Mouse (Mus musculus): Measurements from ENCODE around the gene Krtap15. TPM values are rescaled to one million over a fixed set of nuclear protein-coding genes. Genes with fewer than 3 reads are reported as not detected.

The Krtap15 gene
- polyA plus RNA-seq, 1 experiment from 2014 or later: not detected

DNA sequence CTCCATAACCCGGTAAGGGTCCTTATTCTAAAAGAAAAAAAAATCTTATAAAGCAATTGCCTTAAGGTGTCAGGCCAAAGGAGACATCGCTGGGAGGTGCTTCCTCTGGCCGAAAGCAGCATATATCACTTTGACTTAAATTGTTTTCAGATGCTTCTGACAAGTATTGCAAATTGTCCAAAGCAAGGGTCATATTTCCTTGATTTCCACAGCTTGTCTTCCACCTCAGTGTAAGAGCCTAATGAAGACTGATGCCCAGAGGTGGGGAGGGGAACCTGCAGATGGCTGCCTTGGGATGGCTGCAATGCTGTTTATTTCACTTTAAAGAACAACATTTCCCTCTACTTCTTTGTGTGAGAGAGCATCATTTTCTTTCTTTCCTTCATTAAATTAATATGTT, 7.0 kb downstream of the Krtap15 start:
- Histone ChIP-seq H3K4me1 (ENCODE audit: insufficient read depth) (no peaks in the 10 kb centered on the region), H3K9ac (no peak overlapping the region), H3K9me3 (ENCODE audit: low read depth, low read length) (no peaks in the 10 kb centered on the region), H3K4me2 (no peak overlapping the region), H3K27me3 (ENCODE audit: insufficient read depth, low read length) (no peaks in the 10 kb centered on the region), H3K27ac (ENCODE audit: low read depth) (no peak overlapping the region), H3K36me3 (ENCODE audit: insufficient read depth) (no peaks in the 10 kb centered on the region), H3K4me3 (ENCODE audit: low read depth, low read length) (no peak overlapping the region)
- WGBS: 67% methylated on average over 3 of the region's 3 CpGs
- ATAC-seq (ENCODE audit: insufficient read depth) (no peak), DNase-seq (no peak)
- no peak for TF ChIP-seq CTCF (IDR thresholded peaks at IDR 0.05; ENCODE audit: low read depth)

DNA sequence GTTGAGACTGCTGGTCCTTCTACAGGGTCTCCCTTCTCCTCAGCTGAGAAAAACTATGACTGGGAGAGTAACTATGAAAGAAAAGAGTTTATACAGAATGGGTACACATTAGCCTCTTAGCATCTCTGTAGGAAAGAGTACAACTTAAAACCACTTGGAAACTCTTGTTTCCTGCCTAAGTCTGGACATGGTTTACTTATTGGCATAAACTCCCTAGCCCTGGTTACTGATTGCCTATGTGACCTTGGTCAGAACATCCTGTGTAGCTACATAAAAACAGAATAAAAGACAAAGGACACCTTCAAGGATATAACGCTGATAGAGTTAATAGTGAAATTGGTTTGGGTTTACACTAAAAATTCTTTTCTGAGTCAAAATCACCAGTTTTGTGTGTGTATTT, 27.3 kb downstream of the Krtap15 start:
- Histone ChIP-seq H3K9ac (no peak overlapping the region), H3K36me3 (ENCODE audit: insufficient read depth) (no peaks in the 10 kb centered on the region), H3K4me1 (ENCODE audit: insufficient read depth) (no peaks in the 10 kb centered on the region), H3K4me2 (no peak overlapping the region), H3K27me3 (ENCODE audit: insufficient read depth, low read length) (no peaks in the 10 kb centered on the region), H3K9me3 (ENCODE audit: low read depth, low read length) (no peaks in the 10 kb centered on the region), H3K4me3 (ENCODE audit: low read depth, low read length) (no peak overlapping the region), H3K27ac (ENCODE audit: low read depth) (no peak overlapping the region)
- no peak for TF ChIP-seq CTCF (IDR thresholded peaks at IDR 0.05; ENCODE audit: low read depth)
- ATAC-seq (ENCODE audit: insufficient read depth) (no peak), DNase-seq (no peak)
- 85% methylated on average over 1 of the region's 1 CpGs for WGBS

DNA sequence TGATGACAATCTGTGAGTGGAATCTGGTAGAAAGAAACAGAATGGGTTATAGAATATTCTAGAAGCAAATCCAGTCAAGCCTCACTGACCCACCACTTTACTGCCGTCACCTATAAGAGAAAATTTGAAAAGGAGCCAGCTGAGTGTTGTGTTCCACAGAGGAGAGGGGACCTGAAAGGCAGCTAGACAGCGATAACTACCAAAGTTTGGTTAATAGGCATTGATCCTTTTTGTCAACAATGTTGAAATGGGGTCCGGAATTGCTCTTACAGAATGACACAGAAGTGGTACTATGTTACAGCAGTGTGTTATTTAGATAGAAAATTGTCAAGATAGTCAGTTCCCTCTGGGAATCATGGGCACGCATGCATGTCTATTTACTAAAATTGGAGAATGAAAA, 28.5 kb downstream of the Krtap15 start:
- DNase-seq: no peak
- Histone ChIP-seq H3K4me1 (ENCODE audit: insufficient read depth) (no peaks in the 10 kb centered on the region), H3K9me3 (ENCODE audit: low read depth, low read length) (no peaks in the 10 kb centered on the region), H3K27ac (ENCODE audit: low read depth) (no peak overlapping the region), H3K4me3 (ENCODE audit: low read depth, low read length) (no peak overlapping the region), H3K36me3 (ENCODE audit: insufficient read depth) (no peaks in the 10 kb centered on the region), H3K9ac (no peak overlapping the region), H3K4me2 (no peak overlapping the region), H3K27me3 (ENCODE audit: insufficient read depth, low read length) (no peaks in the 10 kb centered on the region)
- TF ChIP-seq CTCF (IDR thresholded peaks at IDR 0.05; ENCODE audit: low read depth): no peak
- ATAC-seq (ENCODE audit: insufficient read depth): no peak
- 77% methylated on average over 4 of the region's 4 CpGs for WGBS

DNA sequence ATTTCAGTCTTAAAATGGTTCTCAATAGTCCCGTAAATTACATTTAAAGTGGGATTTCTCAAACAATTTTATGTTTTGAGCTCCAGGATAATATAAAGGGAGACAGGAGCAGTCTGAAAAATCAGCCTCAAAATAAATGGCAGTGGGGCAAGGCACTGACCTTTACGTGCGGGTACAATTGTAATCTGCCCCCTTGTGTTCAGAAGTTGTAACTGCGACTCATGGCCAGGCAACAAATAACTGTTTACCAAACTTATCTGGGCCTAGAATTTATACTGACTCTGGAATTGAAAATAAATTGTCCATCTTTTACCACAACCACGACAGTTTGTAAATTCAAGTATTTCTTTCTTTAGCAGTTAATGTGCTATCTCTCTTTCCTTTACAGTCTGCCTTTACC, 31.4 kb downstream of the Krtap15 start:
- no peaks in the 10 kb centered on the region for H3K9me3 ChIP-seq (ENCODE audit: low read depth, low read length)
- no peaks in the 10 kb centered on the region for H3K36me3 ChIP-seq (ENCODE audit: insufficient read depth)
- no peak overlapping the region for H3K27ac ChIP-seq (ENCODE audit: low read depth)
- peak; percentile 67 for DNase-seq
- no peak overlapping the region for H3K9ac ChIP-seq
- no peak overlapping the region for H3K4me3 ChIP-seq (ENCODE audit: low read depth, low read length)
- no peaks in the 10 kb centered on the region for H3K4me1 ChIP-seq (ENCODE audit: insufficient read depth)
- no peaks in the 10 kb centered on the region for H3K27me3 ChIP-seq (ENCODE audit: insufficient read depth, low read length)
- 14% methylated on average over 5 of the region's 5 CpGs for WGBS
- no peak overlapping the region for H3K4me2 ChIP-seq
- TF ChIP-seq CTCF (IDR thresholded peaks at IDR 0.05; ENCODE audit: low read depth): peak; percentile 67
- ATAC-seq (ENCODE audit: insufficient read depth): no peak

DNA sequence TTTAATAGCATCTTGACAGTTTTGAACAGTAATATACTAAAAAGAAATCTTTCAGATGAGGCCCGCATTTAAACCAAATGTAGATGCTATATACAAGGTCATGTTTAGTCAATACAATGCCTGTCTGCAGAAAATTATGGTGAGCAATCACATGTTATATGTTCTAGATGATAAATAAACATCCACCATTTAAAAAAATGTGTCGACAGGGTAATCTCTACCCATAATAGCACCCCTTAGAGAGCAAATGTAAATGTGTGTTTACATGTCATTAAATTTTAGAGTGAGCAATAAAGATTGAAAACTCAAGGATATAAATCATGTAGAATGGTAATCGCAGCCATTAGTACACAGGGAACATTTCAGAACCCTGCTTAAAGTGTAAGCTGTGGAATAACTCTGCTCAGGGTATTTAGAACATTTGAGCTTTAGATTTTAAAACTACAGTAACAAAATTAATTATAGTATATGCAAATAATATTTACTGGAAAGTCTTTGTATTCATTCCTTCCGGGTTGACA, 44.9 kb downstream of the Krtap15 start:
- 84% methylated on average over 4 of the region's 4 CpGs for WGBS
- H3K9ac ChIP-seq: no peak overlapping the region
- no peak overlapping the region for H3K4me3 ChIP-seq (ENCODE audit: low read depth, low read length)
- H3K4me1 ChIP-seq (ENCODE audit: insufficient read depth): no peaks in the 10 kb centered on the region
- no peak overlapping the region for H3K4me2 ChIP-seq
- no peak for ATAC-seq (ENCODE audit: insufficient read depth)
- no peak for TF ChIP-seq CTCF (IDR thresholded peaks at IDR 0.05; ENCODE audit: low read depth)
- no peaks in the 10 kb centered on the region for H3K36me3 ChIP-seq (ENCODE audit: insufficient read depth)
- no peak overlapping the region for H3K27ac ChIP-seq (ENCODE audit: low read depth)
- no peaks in the 10 kb centered on the region for H3K9me3 ChIP-seq (ENCODE audit: low read depth, low read length)
- no peak for DNase-seq
- H3K27me3 ChIP-seq (ENCODE audit: insufficient read depth, low read length): no peaks in the 10 kb centered on the region

DNA sequence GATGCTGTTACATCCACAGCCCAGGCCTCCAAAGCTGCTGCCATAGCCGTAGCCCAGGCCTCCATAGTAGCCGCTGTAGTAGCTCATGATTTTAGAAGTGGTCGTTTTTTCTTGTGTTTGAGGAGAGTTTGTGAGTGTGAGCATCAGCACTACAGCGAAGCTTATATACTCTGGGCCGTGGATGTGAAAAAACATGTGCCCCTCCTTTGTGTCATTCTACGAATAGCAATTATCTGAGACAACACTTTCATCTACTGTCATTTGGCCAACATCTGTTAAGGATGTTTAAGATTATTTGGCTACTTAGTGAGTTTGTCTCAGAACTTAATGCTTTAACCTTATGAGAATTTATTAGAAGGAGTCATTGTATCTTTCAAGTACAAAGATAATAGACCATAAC, 49.3 kb downstream of the Krtap15 start, which contains the start of gene Krtap19-1:
Gene Krtap19-1 (minus strand): TSS at position 101 of the 400 bp plus-strand sequence.
- DNase-seq (no peak), ATAC-seq (ENCODE audit: insufficient read depth) (no peak)
- no peak within 1 kb of the TSS for H3K9ac ChIP-seq
- no peak within 1 kb of the TSS for H3K4me2 ChIP-seq
- H3K9me3 ChIP-seq (ENCODE audit: low read depth, low read length): no peaks in the 10 kb centered on the region
- H3K27ac ChIP-seq (ENCODE audit: low read depth): no peak within 1 kb of the TSS
- H3K27me3 ChIP-seq (ENCODE audit: insufficient read depth, low read length): no peaks in the 10 kb centered on the region
- TF ChIP-seq CTCF (IDR thresholded peaks at IDR 0.05; ENCODE audit: low read depth): no peak
- WGBS: 70% methylated on average over 6 of the region's 6 CpGs
- H3K4me1 ChIP-seq (ENCODE audit: insufficient read depth): no peaks in the 10 kb centered on the region
- no peak within 1 kb of the TSS for H3K4me3 ChIP-seq (ENCODE audit: low read depth, low read length)
- no peaks in the 10 kb centered on the region for H3K36me3 ChIP-seq (ENCODE audit: insufficient read depth)

DNA sequence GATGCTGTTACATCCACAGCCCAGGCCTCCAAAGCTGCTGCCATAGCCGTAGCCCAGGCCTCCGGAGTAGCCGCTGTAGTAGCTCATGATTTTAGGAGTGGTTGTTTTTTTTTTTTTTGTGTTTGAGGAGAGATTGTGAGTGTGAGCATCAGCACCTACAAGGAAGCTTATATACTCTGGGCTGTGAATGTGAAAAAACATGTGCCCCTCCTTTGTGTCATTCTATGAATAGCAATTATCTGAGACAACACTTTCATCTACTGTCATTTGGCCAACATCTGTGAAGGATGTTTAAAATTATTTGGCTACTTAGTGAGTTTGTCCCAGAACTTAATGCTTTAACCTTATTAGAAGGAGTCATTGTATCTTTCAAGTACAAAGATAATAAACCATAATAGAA, 54.2 kb downstream of the Krtap15 start, which contains the start of gene Krtap19-2:
Gene Krtap19-2 (minus strand): TSS at position 101 of the 400 bp plus-strand sequence.
- Histone ChIP-seq H3K4me2 (no peak within 1 kb of the TSS), H3K36me3 (ENCODE audit: insufficient read depth) (no peaks in the 10 kb centered on the region), H3K4me1 (ENCODE audit: insufficient read depth) (no peaks in the 10 kb centered on the region), H3K9ac (no peak within 1 kb of the TSS), H3K4me3 (ENCODE audit: low read depth, low read length) (no peak within 1 kb of the TSS), H3K27me3 (ENCODE audit: insufficient read depth, low read length) (no peaks in the 10 kb centered on the region), H3K9me3 (ENCODE audit: low read depth, low read length) (no peaks in the 10 kb centered on the region), H3K27ac (ENCODE audit: low read depth) (no peak within 1 kb of the TSS)
- 86% methylated on average over 3 of the region's 3 CpGs for WGBS
- DNase-seq (no peak), ATAC-seq (ENCODE audit: insufficient read depth) (no peak)
- no peak for TF ChIP-seq CTCF (IDR thresholded peaks at IDR 0.05; ENCODE audit: low read depth)

DNA sequence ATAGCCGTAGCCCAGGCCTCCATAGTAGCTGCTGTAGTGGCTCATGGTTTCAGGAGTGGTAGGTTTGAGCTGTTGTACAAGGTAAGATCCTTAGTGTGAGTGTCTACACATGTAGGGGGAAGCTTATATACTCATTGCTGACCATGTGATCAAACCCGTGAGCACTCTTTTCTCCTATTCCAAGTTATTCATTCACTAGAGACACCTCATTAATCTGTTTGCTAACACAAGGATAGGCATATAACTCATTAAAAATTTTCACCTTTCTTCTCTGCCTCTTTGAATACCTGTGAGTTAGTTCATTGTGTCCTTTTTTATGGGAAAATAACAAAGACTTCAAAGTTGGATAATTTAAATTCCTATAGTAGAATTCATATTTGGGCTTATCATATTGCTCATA, 57.9 kb downstream of the Krtap15 start, which contains the start of gene Krtap19-3:
Gene Krtap19-3 (minus strand): TSS at position 101 of the 400 bp plus-strand sequence.
- Histone ChIP-seq H3K9me3 (ENCODE audit: low read depth, low read length) (no peaks in the 10 kb centered on the region), H3K27me3 (ENCODE audit: insufficient read depth, low read length) (no peaks in the 10 kb centered on the region), H3K4me1 (ENCODE audit: insufficient read depth) (no peaks in the 10 kb centered on the region), H3K36me3 (ENCODE audit: insufficient read depth) (no peaks in the 10 kb centered on the region), H3K4me2 (no peak within 1 kb of the TSS), H3K9ac (no peak within 1 kb of the TSS), H3K27ac (ENCODE audit: low read depth) (no peak within 1 kb of the TSS), H3K4me3 (ENCODE audit: low read depth, low read length) (no peak within 1 kb of the TSS)
- TF ChIP-seq CTCF (IDR thresholded peaks at IDR 0.05; ENCODE audit: low read depth): no peak
- DNase-seq: no peak
- 80% methylated on average over 2 of the region's 2 CpGs for WGBS
- no peak for ATAC-seq (ENCODE audit: insufficient read depth)

Other genes starting within 250 kb of the Krtap15 start
- gene Krtap24-1, start 207.9 kb upstream of the Krtap15 start, polyA plus RNA-seq (2014; fragmentation: Nextera tagmentation; extraction: Ambion mirVana): not detected in 2 replicates
- gene 2310079G19Rik, start 192.5 kb upstream of the Krtap15 start, polyA plus RNA-seq (2014; fragmentation: Nextera tagmentation; extraction: Ambion mirVana): not detected in 2 replicates
- gene Krtap26-1, start 172.4 kb upstream of the Krtap15 start, polyA plus RNA-seq (2014; fragmentation: Nextera tagmentation; extraction: Ambion mirVana): not detected in 2 replicates
- gene Krtap27-1, start 148.5 kb upstream of the Krtap15 start, polyA plus RNA-seq (2014; fragmentation: Nextera tagmentation; extraction: Ambion mirVana): not detected in 2 replicates
- not detected in 2 replicates for gene 2310061N02Rik, start 112.3 kb upstream of the Krtap15 start, polyA plus RNA-seq (2014; fragmentation: Nextera tagmentation; extraction: Ambion mirVana)
- gene Krtap13-1, start 91.4 kb upstream of the Krtap15 start, polyA plus RNA-seq (2014; fragmentation: Nextera tagmentation; extraction: Ambion mirVana): not detected in 2 replicates
- gene Krtap13, start 68.6 kb upstream of the Krtap15 start, polyA plus RNA-seq (2014; fragmentation: Nextera tagmentation; extraction: Ambion mirVana): not detected in 2 replicates
- not detected in 2 replicates for gene 2310034C09Rik, start 61.4 kb upstream of the Krtap15 start, polyA plus RNA-seq (2014; fragmentation: Nextera tagmentation; extraction: Ambion mirVana)
- not detected in 2 replicates for gene 2310057N15Rik, start 46.0 kb upstream of the Krtap15 start, polyA plus RNA-seq (2014; fragmentation: Nextera tagmentation; extraction: Ambion mirVana)
- gene Gm5965, start 42.3 kb upstream of the Krtap15 start, polyA plus RNA-seq (2014; fragmentation: Nextera tagmentation; extraction: Ambion mirVana): not detected in 2 replicates
- gene Gm20741, start 8.0 kb upstream of the Krtap15 start, polyA plus RNA-seq (2014; fragmentation: Nextera tagmentation; extraction: Ambion mirVana): not detected in 2 replicates
- gene Krtap14, start 5.9 kb downstream of the Krtap15 start, polyA plus RNA-seq (2014; fragmentation: Nextera tagmentation; extraction: Ambion mirVana): not detected in 2 replicates
- gene Krtap19-1, start 49.2 kb downstream of the Krtap15 start, polyA plus RNA-seq (2014; fragmentation: Nextera tagmentation; extraction: Ambion mirVana): not detected in 2 replicates
- not detected in 2 replicates for gene Krtap19-2, start 54.1 kb downstream of the Krtap15 start, polyA plus RNA-seq (2014; fragmentation: Nextera tagmentation; extraction: Ambion mirVana)
- not detected in 2 replicates for gene Krtap19-3, start 57.8 kb downstream of the Krtap15 start, polyA plus RNA-seq (2014; fragmentation: Nextera tagmentation; extraction: Ambion mirVana)
- gene Krtap19-4, start 64.9 kb downstream of the Krtap15 start, polyA plus RNA-seq (2014; fragmentation: Nextera tagmentation; extraction: Ambion mirVana): not detected in 2 replicates
- gene Krtap19-5, start 76.2 kb downstream of the Krtap15 start, polyA plus RNA-seq (2014; fragmentation: Nextera tagmentation; extraction: Ambion mirVana): not detected in 2 replicates
- gene Krtap19-9b, start 112.0 kb downstream of the Krtap15 start, polyA plus RNA-seq (2014; fragmentation: Nextera tagmentation; extraction: Ambion mirVana): not detected in 2 replicates
- gene Krtap16-3, start 142.7 kb downstream of the Krtap15 start, polyA plus RNA-seq (2014; fragmentation: Nextera tagmentation; extraction: Ambion mirVana): not detected in 2 replicates
- gene Krtap22-2, start 190.5 kb downstream of the Krtap15 start, polyA plus RNA-seq (2014; fragmentation: Nextera tagmentation; extraction: Ambion mirVana): not detected in 2 replicates
- not detected in 2 replicates for gene Gm10229, start 195.1 kb downstream of the Krtap15 start, polyA plus RNA-seq (2014; fragmentation: Nextera tagmentation; extraction: Ambion mirVana)
- not detected in 2 replicates for gene Krtap6-1, start 211.5 kb downstream of the Krtap15 start, polyA plus RNA-seq (2014; fragmentation: Nextera tagmentation; extraction: Ambion mirVana)
- not detected in 2 replicates for gene Gm10228, start 221.3 kb downstream of the Krtap15 start, polyA plus RNA-seq (2014; fragmentation: Nextera tagmentation; extraction: Ambion mirVana)
- not detected in 2 replicates for gene Krtap6-5, start 227.7 kb downstream of the Krtap15 start, polyA plus RNA-seq (2014; fragmentation: Nextera tagmentation; extraction: Ambion mirVana)
- not detected in 2 replicates for gene 1110025L11Rik, start 243.8 kb downstream of the Krtap15 start, polyA plus RNA-seq (2014; fragmentation: Nextera tagmentation; extraction: Ambion mirVana)